Mouse (Mus musculus) liver, postnatal 0 days (tissue): Measurements from ENCODE around the gene Pdx1.

ENCODE experiments used
- CTCF ChIP-seq: sonication (generic); IDR thresholded peaks from 2 replicates; pipeline ENCODE4 v1.5.1; 2016; ENCODE audit warnings: antibody characterized with exemption, low read depth
- EP300 ChIP-seq: IDR thresholded peaks from 2 replicates; pipeline ENCODE4 v1.6.1; 2016; ENCODE audit warnings: antibody characterized with exemption, low read depth, mild to moderate bottlenecking

DNA sequence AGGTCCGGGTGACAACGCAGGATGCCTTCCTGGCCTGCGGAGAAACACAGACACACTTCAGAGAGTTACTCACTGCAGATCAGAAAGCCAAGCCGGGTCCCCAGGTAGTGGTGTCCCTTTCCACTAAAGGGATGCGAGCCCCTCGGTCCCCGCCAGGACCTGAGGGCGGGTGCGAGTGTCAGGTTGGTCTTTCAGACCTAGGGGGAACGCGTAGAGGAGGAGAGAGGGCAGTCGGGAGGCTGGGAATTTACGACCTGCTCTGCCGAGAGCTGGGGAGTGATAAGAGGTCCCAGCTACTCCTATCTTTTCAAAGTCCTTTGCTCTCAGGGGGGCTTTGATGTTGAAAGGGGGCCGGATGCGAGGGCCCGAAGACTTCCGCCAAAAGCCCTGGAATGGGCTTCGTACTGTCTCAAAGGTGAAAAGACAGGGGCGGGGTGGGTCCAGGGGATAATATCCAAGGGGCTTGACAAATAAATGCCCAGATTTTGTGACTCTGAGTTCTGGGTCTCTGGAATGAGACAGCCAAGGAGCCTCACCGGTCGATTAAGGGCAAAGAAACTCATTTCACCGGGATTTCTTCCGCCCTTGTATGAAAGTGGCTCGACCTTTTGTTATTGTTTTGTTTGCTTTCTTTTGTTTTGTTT, 45.8 kb downstream of the Pdx1 start:
- TF ChIP-seq CTCF (no peak), EP300 (no peak)
